Mouse (Mus musculus): ENCODE data around the gene Rassf7.

Gene Rassf7

DNA sequence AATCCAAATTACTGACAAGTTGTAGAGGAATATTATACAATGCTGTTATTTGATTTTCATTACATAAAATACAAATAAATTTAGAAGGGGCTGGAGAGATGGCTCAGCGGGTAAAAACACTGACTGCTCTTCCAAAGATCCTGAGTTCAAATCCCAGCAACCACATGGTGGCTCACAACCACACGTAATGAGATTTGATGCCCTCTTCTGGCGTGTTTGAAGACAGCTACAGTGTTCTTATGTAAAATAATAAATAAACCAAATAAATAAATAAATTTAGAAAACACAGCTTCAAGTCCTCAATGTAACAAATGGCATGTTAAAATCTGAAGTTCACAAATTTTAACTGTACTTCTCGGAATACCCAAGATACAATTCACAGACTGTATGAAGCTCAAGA, 40.6 kb upstream of the Rassf7 start:
- Histone ChIP-seq H3K4me3 (replicated peaks; ENCODE audit: low read length) (no peak overlapping the region), H3K36me3 (ENCODE audit: insufficient read depth, low read length) (no peaks in the 10 kb centered on the region), H3K4me1 (replicated peaks; ENCODE audit: low read depth, low read length) (peaks cover 34% of the 10 kb centered on the region), H3K27me3 (ENCODE audit: insufficient read depth, low read length) (peaks cover 2% of the 10 kb centered on the region; the same call in 1 of the 2 replicates), H3K9me3 (ENCODE audit: low read length) (no peaks in the 10 kb centered on the region)
- TF ChIP-seq NANOG (IDR thresholded peaks at IDR 0.05; ENCODE audit: borderline replicate concordance, low read length) (no peak), POU5F1 (IDR thresholded peaks at IDR 0.05; ENCODE audit: borderline replicate concordance, low read length) (no peak), CTCF (conservative IDR thresholded peaks at IDR 0.05; ENCODE audit: low read length) (no peak)

DNA sequence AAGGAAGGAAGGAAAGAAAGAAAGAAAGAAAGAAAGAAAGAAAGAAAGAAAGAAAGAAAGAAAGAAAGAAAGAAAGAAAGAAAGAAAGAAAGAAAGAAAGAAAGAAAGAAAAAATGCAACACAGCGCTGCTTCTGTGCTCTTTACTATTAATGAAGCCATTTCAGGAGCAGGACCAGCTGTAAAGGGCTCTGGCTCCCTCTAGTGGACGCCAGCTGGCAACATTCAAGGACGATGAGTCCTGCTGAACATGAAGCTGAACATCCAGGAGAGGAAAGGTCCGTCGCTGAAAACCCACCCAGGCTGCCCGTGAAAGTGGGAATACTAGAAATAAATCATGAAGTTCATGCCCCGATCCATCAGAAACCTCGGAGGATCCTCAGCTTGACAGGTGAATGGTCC, 39.5 kb upstream of the Rassf7 start:
- TF ChIP-seq NANOG (IDR thresholded peaks at IDR 0.05; ENCODE audit: borderline replicate concordance, low read length): no peak
- TF ChIP-seq POU5F1 (IDR thresholded peaks at IDR 0.05; ENCODE audit: borderline replicate concordance, low read length): no peak
- peak; percentile 78 for TF ChIP-seq CTCF (conservative IDR thresholded peaks at IDR 0.05; ENCODE audit: low read length)
- Histone ChIP-seq H3K4me1 (replicated peaks; ENCODE audit: low read depth, low read length) (peaks cover 32% of the 10 kb centered on the region), H3K27me3 (ENCODE audit: insufficient read depth, low read length) (peaks cover 2% of the 10 kb centered on the region; the same call in 1 of the 2 replicates), H3K36me3 (ENCODE audit: insufficient read depth, low read length) (no peaks in the 10 kb centered on the region), H3K9me3 (ENCODE audit: low read length) (no peaks in the 10 kb centered on the region), H3K4me3 (replicated peaks; ENCODE audit: low read length) (no peak overlapping the region)

DNA sequence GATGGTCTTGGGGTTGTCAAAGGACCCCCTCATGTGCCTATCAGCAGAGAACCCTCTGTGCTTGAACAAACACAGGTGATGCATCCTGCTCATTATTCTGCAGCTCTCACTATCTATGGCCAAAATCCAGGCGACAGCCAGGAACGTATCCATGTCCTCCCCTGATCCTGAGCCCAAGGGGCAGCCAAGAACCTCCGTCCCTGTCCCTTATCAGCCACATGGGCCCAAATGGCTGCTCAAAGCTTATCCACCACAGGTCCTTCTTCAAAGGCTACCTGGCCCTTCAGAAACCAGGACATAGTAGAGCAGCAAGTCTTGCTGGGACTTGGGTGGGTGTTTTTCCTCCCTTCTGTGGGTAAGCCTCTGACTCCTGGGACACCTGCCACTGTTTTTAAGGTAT, 27.5 kb upstream of the Rassf7 start:
- TF ChIP-seq POU5F1 (IDR thresholded peaks at IDR 0.05; ENCODE audit: borderline replicate concordance, low read length) (no peak), NANOG (IDR thresholded peaks at IDR 0.05; ENCODE audit: borderline replicate concordance, low read length) (no peak), CTCF (conservative IDR thresholded peaks at IDR 0.05; ENCODE audit: low read length) (no peak)
- H3K9me3 ChIP-seq (ENCODE audit: low read length): no peaks in the 10 kb centered on the region
- H3K4me1 ChIP-seq (replicated peaks; ENCODE audit: low read depth, low read length): peaks cover 26% of the 10 kb centered on the region
- H3K36me3 ChIP-seq (ENCODE audit: insufficient read depth, low read length): peaks cover 42% of the 10 kb centered on the region
- no peaks in the 10 kb centered on the region for H3K27me3 ChIP-seq (ENCODE audit: insufficient read depth, low read length)
- no peak overlapping the region for H3K4me3 ChIP-seq (replicated peaks; ENCODE audit: low read length)

DNA sequence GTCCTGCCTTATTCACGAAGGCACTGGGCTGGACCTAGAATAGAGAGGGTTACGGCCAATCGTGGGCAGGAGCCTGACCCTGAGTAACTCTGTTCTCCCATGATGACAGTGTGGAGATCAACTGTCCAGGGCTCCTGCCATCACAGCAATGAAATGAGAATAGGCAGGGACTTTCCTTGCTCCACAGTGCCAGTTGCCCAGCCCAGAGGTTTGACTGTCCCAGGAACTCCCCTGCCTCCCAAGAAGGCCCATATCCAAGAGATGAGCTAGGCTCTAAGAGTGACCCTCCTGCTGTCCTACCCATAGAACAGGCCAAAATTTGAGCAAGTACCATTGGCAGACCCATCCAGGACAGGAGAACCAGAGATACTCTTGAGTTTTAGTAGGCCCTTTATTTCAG, 26.9 kb upstream of the Rassf7 start:
- TF ChIP-seq CTCF (conservative IDR thresholded peaks at IDR 0.05; ENCODE audit: low read length) (no peak), POU5F1 (IDR thresholded peaks at IDR 0.05; ENCODE audit: borderline replicate concordance, low read length) (no peak), NANOG (IDR thresholded peaks at IDR 0.05; ENCODE audit: borderline replicate concordance, low read length) (no peak)

DNA sequence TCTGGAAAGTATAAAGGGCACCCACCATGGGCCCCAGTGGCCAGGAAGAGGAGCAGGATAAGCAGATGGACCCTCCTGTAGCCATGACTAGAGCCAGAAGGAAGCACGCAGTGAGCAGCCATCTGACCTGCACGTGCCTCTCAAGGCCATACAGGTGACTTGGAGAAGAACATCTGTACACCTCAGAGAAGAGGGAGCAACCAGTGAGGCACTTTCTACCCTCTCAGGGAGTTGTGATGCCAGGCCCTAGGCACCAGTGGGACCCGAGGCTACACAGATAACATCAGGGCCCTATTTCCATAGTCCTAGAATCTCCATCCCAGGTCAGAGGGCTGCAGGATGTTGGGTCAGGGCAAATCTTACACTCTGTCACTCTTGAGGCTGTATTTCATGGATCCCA, 25.4 kb upstream of the Rassf7 start:
- H3K4me1 ChIP-seq (replicated peaks; ENCODE audit: low read depth, low read length): peaks cover 35% of the 10 kb centered on the region
- no peaks in the 10 kb centered on the region for H3K27me3 ChIP-seq (ENCODE audit: insufficient read depth, low read length)
- TF ChIP-seq POU5F1 (IDR thresholded peaks at IDR 0.05; ENCODE audit: borderline replicate concordance, low read length): no peak
- no peak for TF ChIP-seq NANOG (IDR thresholded peaks at IDR 0.05; ENCODE audit: borderline replicate concordance, low read length)
- TF ChIP-seq CTCF (conservative IDR thresholded peaks at IDR 0.05; ENCODE audit: low read length): no peak
- H3K9me3 ChIP-seq (ENCODE audit: low read length): no peaks in the 10 kb centered on the region
- H3K36me3 ChIP-seq (ENCODE audit: insufficient read depth, low read length): peaks cover 42% of the 10 kb centered on the region
- no peak overlapping the region for H3K4me3 ChIP-seq (replicated peaks; ENCODE audit: low read length)

More for the DNA sequence above, 26.9 kb upstream of the Rassf7 start:
- no peaks in the 10 kb centered on the region for H3K27me3 ChIP-seq (ENCODE audit: insufficient read depth, low read length)
- H3K4me3 ChIP-seq (replicated peaks; ENCODE audit: low read length): no peak overlapping the region
- H3K9me3 ChIP-seq (ENCODE audit: low read length): no peaks in the 10 kb centered on the region
- peaks cover 42% of the 10 kb centered on the region for H3K36me3 ChIP-seq (ENCODE audit: insufficient read depth, low read length)
- peaks cover 26% of the 10 kb centered on the region for H3K4me1 ChIP-seq (replicated peaks; ENCODE audit: low read depth, low read length)

DNA sequence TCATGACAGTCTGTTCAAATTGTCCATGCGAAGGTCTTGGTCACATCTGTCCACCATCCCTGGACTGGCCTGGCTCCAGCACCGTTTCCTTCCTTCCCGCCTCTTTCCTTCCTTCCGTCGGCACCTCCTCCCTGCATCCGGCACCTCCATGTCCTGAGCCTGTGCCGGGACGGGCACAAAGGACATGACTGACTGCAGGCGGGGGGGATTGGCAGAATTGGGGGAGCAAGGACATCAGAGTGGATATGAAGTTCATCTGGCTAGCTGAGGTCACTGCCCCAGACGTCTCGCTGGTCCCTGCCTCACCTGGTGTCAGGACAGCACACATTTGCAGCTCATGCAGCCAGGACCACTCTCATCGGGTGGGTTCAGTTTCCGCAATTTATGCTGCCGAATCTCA, 24.6 kb upstream of the Rassf7 start:
- TF ChIP-seq CTCF (conservative IDR thresholded peaks at IDR 0.05; ENCODE audit: low read length): no peak
- no peak for TF ChIP-seq NANOG (IDR thresholded peaks at IDR 0.05; ENCODE audit: borderline replicate concordance, low read length)
- TF ChIP-seq POU5F1 (IDR thresholded peaks at IDR 0.05; ENCODE audit: borderline replicate concordance, low read length): no peak
- H3K4me3 ChIP-seq (replicated peaks; ENCODE audit: low read length): peak overlapping the region; percentile 96; the same call in 1 of the 2 replicates
- H3K27me3 ChIP-seq (ENCODE audit: insufficient read depth, low read length): no peaks in the 10 kb centered on the region
- peaks cover 42% of the 10 kb centered on the region for H3K36me3 ChIP-seq (ENCODE audit: insufficient read depth, low read length)
- no peaks in the 10 kb centered on the region for H3K9me3 ChIP-seq (ENCODE audit: low read length)
- H3K4me1 ChIP-seq (replicated peaks; ENCODE audit: low read depth, low read length): peaks cover 42% of the 10 kb centered on the region

DNA sequence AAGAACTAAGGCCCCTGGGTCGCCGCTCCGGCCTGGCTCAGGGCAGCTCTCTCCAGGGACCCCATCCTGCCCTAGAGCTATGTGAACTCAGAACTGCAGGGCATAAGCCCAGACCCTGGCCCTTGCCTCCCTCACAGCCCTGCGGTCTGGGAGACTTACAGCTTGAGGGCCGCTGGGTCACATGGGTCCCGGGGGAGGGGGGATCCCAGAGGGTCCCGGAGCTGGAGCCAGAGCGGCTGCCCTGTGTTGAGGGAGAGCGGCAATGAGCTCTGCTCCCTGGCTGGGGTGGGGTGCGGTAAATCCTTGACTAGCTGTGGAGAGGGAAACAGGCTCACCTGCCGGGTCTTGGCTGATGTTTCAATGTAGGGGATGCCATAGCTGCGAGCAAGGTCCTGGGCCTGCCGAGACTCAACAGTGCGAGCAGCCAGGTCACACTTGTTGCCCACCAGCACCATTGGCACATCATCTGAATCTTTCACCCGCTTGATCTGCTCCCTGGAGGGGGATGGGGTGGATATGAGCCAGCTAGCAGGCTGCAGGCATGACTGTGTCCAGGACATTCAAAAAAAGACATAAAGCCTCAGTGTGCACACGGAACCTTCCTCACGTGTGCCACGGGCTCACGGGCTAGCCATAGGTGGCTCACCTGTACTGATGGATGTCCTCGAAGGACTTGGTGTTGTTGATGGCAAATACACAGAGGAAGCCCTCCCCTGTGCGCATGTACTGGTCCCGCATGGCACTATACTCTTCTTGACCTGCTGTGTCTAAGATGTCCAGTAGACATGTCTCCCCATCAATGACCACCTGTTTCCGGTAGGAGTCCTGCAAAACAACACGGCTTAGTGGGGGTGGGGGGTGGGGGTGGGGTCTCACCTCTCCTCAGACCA, 23.6 kb upstream of the Rassf7 start:
- Histone ChIP-seq H3K4me3 (replicated peaks; ENCODE audit: low read length) (peak overlapping the region; percentile 96), H3K9me3 (ENCODE audit: low read length) (no peaks in the 10 kb centered on the region), H3K4me1 (replicated peaks; ENCODE audit: low read depth, low read length) (peaks cover 45% of the 10 kb centered on the region), H3K36me3 (ENCODE audit: insufficient read depth, low read length) (peaks cover 42% of the 10 kb centered on the region), H3K27me3 (ENCODE audit: insufficient read depth, low read length) (no peaks in the 10 kb centered on the region)
- TF ChIP-seq NANOG (IDR thresholded peaks at IDR 0.05; ENCODE audit: borderline replicate concordance, low read length): no peak
- no peak for TF ChIP-seq CTCF (conservative IDR thresholded peaks at IDR 0.05; ENCODE audit: low read length)
- no peak for TF ChIP-seq POU5F1 (IDR thresholded peaks at IDR 0.05; ENCODE audit: borderline replicate concordance, low read length)

DNA sequence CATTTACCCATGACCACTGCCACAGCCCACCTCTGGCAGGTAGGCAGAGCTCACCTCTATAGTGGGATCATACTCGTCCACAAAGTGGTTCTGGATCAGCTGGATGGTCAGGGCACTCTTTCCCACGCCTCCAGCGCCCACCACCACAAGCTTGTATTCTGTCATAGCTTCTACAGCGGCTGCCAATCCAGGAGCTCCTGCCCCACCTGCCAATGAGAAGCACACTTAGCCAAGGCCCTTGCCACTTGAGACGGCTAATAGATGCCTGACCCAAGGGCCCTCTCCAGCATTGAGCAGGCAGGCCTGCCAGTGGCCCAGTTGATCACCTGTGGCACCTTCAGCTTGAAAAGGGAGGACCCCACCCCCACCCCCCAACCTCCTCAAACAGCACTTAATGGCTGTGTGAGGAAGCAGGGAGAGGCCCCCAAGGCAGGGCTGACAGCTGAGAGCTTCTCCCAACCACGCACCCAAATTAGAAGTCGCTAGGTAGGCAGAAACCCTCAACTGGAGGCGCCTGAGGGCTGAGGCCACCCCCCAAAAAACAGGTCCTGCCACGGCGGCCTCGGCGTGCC, 22.8 kb upstream of the Rassf7 start:
- Histone ChIP-seq H3K36me3 (ENCODE audit: insufficient read depth, low read length) (peaks cover 46% of the 10 kb centered on the region), H3K9me3 (ENCODE audit: low read length) (no peaks in the 10 kb centered on the region), H3K27me3 (ENCODE audit: insufficient read depth, low read length) (no peaks in the 10 kb centered on the region), H3K4me1 (replicated peaks; ENCODE audit: low read depth, low read length) (peaks cover 45% of the 10 kb centered on the region), H3K4me3 (replicated peaks; ENCODE audit: low read length) (peak overlapping the region; percentile 96)
- TF ChIP-seq NANOG (IDR thresholded peaks at IDR 0.05; ENCODE audit: borderline replicate concordance, low read length): no peak
- TF ChIP-seq POU5F1 (IDR thresholded peaks at IDR 0.05; ENCODE audit: borderline replicate concordance, low read length): no peak
- no peak for TF ChIP-seq CTCF (conservative IDR thresholded peaks at IDR 0.05; ENCODE audit: low read length)

Measured in E14TG2a.4 (cell line).